Mouse (Mus musculus) T-helper 17 cell (primary cell): ENCODE measurements at regions not wholly inside any gene's neighbourhood (a gene's known extent, or its start where the extent isn't known, plus 50 kb on each side); places are given as distances from the start of the nearest gene placed in this dataset.

ENCODE experiments used
- in situ Hi-C, 2 experiments: fragments of 300-600 bp; cut with MboI, MseI; formaldehyde crosslinking; loops; 1 replicate in 1 of 2; 2 replicates in 1 of 2; pipeline ENCODE4 v1.15.1; 2025; ENCODE audit warnings: high pct_unique_total_duplicates in 2 of 2

DNA sequence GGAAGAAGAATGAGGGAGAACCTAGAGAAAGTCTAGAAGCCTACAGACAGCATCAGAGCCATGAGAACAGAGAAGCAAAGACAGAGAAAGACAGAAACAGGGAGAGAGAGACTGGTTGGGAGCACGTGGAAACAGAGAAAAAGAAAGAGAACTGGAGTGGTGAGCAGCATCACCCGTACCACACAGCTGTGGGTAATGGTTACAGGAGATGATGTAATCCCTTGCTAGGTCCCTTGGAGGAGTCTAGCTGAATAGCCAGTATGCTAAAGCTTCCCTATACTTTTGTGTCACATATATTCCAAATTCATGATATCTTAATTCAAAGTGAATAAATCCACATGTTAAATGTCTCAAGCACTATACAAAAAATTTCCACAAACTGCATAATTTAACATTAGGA is 284.0 kb downstream of the 4930544G11Rik start:
- in situ Hi-C loops: loop anchor here in 1 of 2 experiments (10.0 kb wide), 1 partner anchor 1092 kb away; the partner anchor contains the start of gene Hpgds

DNA sequence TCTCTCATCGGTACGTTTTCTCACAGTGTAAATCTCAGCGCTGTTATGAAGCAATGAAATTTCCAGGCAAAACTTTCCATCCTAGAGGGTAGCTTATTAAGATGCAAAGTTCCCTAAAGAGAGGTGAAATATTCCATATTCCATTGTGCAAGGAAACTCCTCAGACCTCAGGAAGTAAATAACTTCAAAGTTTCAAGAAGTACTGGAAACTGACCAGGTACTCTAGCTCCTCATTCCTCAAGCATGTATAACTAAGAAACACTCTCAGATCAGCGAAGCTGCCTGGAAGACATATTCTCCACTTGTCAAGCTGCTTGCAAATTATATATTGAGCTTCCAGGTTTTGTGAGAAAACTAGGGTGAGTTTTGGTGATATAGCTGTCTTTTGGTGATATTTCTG is 279.8 kb upstream of the Mad2l1 start:
- in situ Hi-C loops: no loop called here

DNA sequence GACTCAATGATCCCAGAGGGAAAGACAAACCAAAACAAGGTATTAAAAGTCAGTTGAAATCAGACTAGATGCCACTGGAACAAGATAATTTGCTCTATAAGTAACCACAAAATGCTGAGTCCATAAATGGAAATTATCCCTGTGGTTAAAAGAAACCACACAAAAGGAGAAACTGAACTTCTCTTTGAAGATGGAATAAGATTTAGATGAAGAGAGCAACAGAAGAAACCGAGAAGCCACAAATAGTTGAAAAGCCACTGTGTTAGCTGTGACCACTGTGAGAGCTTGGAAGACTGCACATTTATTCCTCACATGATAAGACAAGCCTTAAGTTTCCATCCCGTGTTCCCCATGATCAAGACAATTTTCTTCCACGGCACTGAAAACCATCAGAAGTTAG is 271.8 kb upstream of the Mad2l1 start:
- in situ Hi-C loops: no loop called here

DNA sequence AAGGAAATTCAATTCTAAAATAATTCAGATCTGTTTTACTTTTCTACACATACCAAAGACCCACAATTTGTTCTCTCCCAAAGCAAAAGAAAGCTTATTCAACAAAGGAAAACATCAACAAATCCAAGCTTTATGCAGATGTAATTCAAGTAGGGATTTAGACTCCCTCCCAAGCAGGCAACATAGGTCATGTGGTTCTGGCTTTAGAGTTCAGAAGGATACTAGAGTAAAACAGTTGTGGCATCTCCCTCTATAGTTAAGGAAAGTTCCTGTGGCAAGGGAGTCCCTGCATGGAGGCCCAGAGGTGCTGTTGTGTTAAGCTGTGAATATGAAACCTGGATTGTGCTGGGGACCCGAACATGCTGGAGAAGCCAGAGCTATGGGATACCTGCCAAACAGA is 271.3 kb upstream of the Mad2l1 start:
- in situ Hi-C loops: no loop called here

GRCm38 (mm10) chr6:66268427-66268826 is 266.8 kb upstream of the Mad2l1 start:
- in situ Hi-C loops: no loop called here

DNA sequence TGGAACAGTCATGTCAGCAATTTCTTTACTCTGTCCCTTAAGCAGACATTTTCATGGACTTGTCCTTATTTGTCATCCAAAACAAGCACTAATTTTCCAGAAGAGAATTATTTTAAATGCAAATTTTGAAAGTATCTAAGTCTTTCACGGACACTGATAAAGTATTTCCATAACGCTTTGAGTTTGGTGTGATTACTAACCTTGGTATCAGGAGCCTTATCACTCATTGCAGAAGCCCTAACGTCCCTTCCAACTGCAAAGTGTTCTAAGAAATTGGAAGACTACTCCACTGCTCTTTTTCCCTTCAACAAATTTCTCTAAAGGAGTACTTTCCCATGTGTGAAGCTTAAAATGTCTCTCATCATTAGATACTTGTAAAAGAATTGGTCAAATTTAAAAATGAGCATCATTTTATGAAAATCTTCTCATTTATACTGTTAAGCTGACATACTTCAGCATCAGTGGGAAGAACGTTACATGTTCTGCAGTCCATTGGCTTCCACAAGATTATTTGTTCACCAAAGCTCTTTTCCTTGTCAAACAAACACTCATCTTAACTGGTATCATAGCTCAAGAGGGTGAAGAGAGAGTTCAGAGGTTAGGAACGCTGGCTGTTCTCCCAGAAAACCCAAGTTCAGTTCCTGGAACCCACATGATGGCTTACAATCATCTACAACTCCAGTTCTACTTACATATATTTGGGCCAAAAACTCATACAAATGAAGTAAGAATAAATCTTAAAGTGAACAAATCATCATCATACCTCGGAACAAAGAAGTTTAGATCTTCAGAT is 263.6 kb upstream of the Mad2l1 start:
- in situ Hi-C loops: no loop called here

DNA sequence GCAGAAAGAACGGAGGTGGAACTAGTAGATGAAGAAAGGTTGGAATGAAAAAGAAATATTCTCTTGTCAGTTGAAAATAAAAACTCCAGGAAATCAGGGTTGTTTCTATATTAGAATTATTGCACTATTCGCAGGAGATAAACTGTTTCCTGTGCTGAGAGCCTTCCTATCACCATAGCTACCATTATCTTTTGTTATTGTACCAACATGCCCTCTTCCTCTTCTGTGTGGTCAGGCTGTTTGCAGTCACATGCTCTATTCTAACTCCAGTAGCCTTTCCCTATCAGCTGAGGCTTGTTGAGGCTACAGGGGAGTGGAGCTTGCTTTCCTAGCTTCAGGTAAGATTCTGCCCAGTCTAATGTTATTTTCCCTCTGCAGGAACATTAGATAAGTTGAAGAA is 263.0 kb upstream of the Mad2l1 start:
- in situ Hi-C loops: no loop called here

DNA sequence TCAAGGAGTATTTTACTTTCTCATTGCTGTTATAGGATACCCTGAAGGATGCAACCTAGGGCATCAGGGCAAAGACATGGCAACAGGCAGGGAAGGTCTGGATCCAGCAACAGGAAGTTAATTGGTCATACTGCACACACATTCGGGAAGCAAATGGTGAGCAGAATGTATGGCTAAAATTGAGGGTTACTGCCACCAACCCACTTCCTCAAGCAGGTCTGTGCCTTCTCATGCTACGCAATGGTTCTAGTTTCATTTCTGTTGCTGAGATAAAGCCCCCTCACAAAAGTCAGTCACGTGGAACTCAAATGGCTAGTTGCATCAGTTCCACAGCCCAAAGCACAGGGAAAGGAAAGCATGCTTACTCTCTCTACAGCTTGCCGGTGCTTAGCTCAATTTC is 260.5 kb upstream of the Mad2l1 start:
- in situ Hi-C loops: loop anchor here in 1 of 2 experiments (25.0 kb wide), 1 partner anchor 1262 kb away; no protein-coding TSS in a partner anchor

- in situ Hi-C loops: loop anchor here in 1 of 2 experiments (25.0 kb wide), 1 partner anchor 1268 kb away; no protein-coding TSS in a partner anchor
Measured at GRCm38 (mm10) chr6:66280701-66281100, 254.5 kb upstream of the Mad2l1 start.

- in situ Hi-C loops: loop anchor here in 1 of 2 experiments (25.0 kb wide), 1 partner anchor 1270 kb away; no protein-coding TSS in a partner anchor
Measured at GRCm38 (mm10) chr6:66282566-66283115, 252.5 kb upstream of the Mad2l1 start.

GRCm38 (mm10) chr6:66283521-66283920 is 251.7 kb upstream of the Mad2l1 start:
- in situ Hi-C loops: loop anchor here in 1 of 2 experiments (25.0 kb wide), 1 partner anchor 1271 kb away; no protein-coding TSS in a partner anchor

DNA sequence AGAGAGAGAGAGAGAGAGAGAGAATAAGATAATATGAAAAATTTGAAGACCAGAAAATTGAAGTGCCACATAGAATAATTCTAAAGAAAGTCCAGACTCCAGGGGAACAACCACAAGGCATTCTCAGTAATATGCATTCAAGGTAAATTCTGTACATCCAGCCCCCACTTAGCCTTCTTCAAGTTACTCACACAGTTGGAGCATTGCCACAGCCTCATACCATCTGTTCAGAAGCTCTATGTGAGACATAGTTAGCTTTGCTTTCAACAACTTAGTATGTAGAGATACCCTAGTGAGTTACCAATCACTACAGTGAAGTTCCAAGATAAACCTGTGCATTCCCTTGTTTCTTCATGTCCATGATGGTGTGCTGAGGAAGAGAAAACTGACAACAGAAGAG is 247.6 kb upstream of the Mad2l1 start:
- in situ Hi-C loops: loop anchor here in 1 of 2 experiments (25.0 kb wide), 1 partner anchor 1275 kb away; no protein-coding TSS in a partner anchor

- in situ Hi-C loops: loop anchor here in 1 of 2 experiments (25.0 kb wide), 1 partner anchor 1277 kb away; no protein-coding TSS in a partner anchor
Measured at GRCm38 (mm10) chr6:66289196-66289595, 246.0 kb upstream of the Mad2l1 start.

GRCm38 (mm10) chr6:66291576-66291975 is 243.6 kb upstream of the Mad2l1 start:
- in situ Hi-C loops: loop anchor here in 1 of 2 experiments (25.0 kb wide), 1 partner anchor 1279 kb away; no protein-coding TSS in a partner anchor

DNA sequence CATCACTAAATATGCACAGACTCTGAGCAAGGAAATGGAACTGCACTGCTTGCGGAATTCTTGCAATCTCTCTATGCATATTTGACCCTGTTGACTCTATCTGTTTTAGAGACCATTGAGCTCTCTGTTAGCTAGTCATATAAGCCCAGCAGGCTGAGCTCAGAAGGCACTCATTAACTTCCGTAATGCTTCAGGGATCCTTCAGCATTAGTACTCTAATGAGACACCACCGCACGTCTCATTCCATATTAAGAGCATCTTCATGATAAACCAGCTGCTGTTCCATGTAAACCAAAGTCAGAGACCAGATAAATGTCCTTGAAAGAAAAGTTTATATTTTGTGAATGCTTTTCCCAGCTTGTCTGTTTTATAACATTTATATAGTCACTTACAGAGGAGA is 237.1 kb upstream of the Mad2l1 start:
- in situ Hi-C loops: loop anchor here in 1 of 2 experiments (25.0 kb wide), 1 partner anchor 1286 kb away; no protein-coding TSS in a partner anchor

DNA sequence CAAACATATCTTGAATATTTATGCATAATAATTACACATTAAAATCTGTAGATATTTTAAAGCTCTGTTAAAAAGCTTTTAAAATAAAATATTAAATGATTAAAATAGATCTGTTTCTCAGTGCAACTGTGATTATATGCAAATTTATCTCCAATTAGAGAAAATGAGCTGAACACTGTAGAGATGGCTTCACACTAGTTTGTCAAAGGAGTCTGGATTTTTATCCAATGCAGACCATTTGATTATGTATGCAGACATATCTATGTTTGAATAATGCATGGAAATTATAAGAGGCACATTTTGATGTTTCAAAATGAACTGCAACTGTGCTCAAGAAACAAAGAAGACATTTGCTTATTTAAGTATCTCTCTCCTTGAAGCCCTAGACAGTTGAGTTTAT is 235.0 kb upstream of the Mad2l1 start:
- in situ Hi-C loops: no loop called here

DNA sequence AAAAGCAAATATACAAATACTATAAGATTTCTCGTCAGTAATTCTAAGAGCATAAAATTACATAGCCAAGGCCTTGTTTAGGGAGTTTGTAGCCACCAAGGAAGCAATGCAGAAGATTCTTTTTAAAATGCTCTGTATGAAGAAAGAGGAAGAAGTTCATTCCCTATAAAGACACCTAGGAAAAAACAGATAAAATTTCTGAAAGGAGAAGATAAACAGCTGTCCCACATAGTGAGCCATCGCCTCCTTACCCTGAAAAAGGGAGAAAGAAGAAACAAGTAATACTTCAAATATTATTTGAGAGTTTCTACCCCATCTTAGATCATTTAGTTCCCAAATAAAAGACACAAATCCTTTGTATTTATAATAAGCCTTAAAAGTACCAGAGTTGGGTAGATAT is 190.3 kb upstream of the Mad2l1 start:
- in situ Hi-C loops: loop anchor here in 1 of 2 experiments (10.0 kb wide), 1 partner anchor 1080 kb away; no protein-coding TSS in a partner anchor

- in situ Hi-C loops: loop anchor here in 1 of 2 experiments (10.0 kb wide), 1 partner anchor 1083 kb away; no protein-coding TSS in a partner anchor
Measured at GRCm38 (mm10) chr6:66347356-66347755, 187.8 kb upstream of the Mad2l1 start.

- in situ Hi-C loops: no loop called here
Measured at GRCm38 (mm10) chr6:66361130-66361529, 174.1 kb upstream of the Mad2l1 start.

- in situ Hi-C loops: no loop called here
Measured at GRCm38 (mm10) chr6:66367263-66367662, 167.9 kb upstream of the Mad2l1 start.

- in situ Hi-C loops: no loop called here
Measured at GRCm38 (mm10) chr6:66381279-66381934, 153.8 kb upstream of the Mad2l1 start.
